In the genomic region with DNA sequence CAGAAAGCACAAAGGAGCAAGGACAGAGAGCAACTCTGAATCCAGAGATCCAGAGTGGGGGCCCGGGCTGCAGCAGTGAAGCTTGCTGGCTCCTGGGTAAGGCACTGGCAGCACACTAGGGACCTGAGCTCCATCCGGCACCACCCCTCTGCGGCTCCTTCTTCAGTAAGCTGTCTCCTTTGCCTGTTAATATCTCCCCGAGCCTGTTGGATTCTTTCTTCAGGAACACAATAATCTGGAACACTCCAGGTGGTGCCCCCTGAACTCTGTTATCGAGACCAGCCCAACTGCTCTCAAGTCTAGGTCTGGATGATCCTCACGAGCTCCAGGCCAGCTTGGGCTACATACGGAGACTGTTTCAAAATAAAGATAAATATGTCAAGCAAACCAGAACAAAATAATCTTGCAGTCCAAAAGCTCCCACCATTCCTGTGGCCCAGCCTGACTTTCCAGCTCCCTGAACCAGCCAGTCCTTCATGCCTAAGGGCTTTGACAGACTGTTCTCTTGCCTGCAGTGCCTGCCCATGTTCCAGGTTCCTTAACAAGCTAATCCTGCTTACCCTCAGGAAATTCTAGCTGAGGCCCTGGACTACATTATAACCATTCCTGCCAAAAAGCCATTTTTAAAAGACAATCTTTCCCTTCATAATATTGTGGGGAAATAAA, we compare ENCODE assay signal across 9 mouse cellular contexts. TPM values are rescaled to one million over a fixed set of nuclear protein-coding genes. Genes with fewer than 3 reads are reported as not detected.
DNase-seq lines count a peak whose midpoint lies in the region; ATAC-seq lines count a peak whose summit lies in the region.
"Had no signal": no experiment of that assay in that cellular context is flagged by ENCODE, and none has a peak within 500 bp of the region (broad histone marks: within the 10 kb centered on the region; RNA-seq: fewer than 3 reads in every experiment).

No protein-coding gene starts in this region.

- no peak for DNase-seq in kidney, adult 8-10 months
- no peak for DNase-seq in spleen, postnatal 14 days (ENCODE audit: low spot score in 2 of 2)
- DNase-seq in layer of hippocampus, postnatal 14 days (ENCODE audit: low spot score in 2 of 2), result no peak
- no peak for DNase-seq in frontal cortex, adult 2 months (ENCODE audit: extremely low spot score in 1 of 2, low spot score in 1 of 2)

- H3K27me3 ChIP-seq in kidney, embryonic 16.5 days (ENCODE audit: insufficient read depth, low read length), result no peaks in the 10 kb centered on the region
- no peaks in the 10 kb centered on the region for H3K27me3 ChIP-seq in embryonic facial prominence, embryonic 12.5 days
- no peaks in the 10 kb centered on the region for H3K27me3 ChIP-seq in heart, embryonic 13.5 days (replicated peaks)
- H3K27me3 ChIP-seq in midbrain, embryonic 16.5 days (ENCODE audit: control insufficient read depth, insufficient read depth, low read depth, low read length), result no peaks in the 10 kb centered on the region

- H3K4me2 ChIP-seq in kidney, embryonic 16.5 days (replicated peaks; ENCODE audit: low read depth, low read length), result no peak overlapping the region
- no peak overlapping the region for H3K4me2 ChIP-seq in embryonic facial prominence, embryonic 12.5 days (replicated peaks)
- H3K4me2 ChIP-seq in heart, embryonic 13.5 days, result no peak overlapping the region
- H3K4me2 ChIP-seq in midbrain, embryonic 16.5 days (ENCODE audit: low read length), result peak overlapping the region; percentile 27; the same call in 1 of the 2 replicates

- H3K9ac ChIP-seq in kidney, embryonic 16.5 days (replicated peaks; ENCODE audit: low read length), result no peak overlapping the region
- no peak overlapping the region for H3K9ac ChIP-seq in embryonic facial prominence, embryonic 12.5 days
- no peak overlapping the region; the same call in 1 of the 2 replicates for H3K9ac ChIP-seq in heart, embryonic 13.5 days
- H3K9ac ChIP-seq in midbrain, embryonic 16.5 days (ENCODE audit: low read depth, low read length), result 0 out of 2 replicates have a peak overlapping the region, but pooled peaks have one; percentile 38

- ATAC-seq in kidney, embryonic 16.5 days (ENCODE audit: low FRiP score, low TSS enrichment), result no peak
- ATAC-seq in embryonic facial prominence, embryonic 12.5 days (ENCODE audit: insufficient number of reproducible peaks, insufficient read depth, low FRiP score, low TSS enrichment), result peak; percentile 41; the same call in 1 of the 2 replicates
- ATAC-seq in heart, embryonic 13.5 days (ENCODE audit: extremely low read depth, insufficient number of reproducible peaks, low FRiP score, low TSS enrichment), result no peak
- ATAC-seq in midbrain, embryonic 16.5 days, result peak; percentile 80

- no peaks in the 10 kb centered on the region for H3K9me3 ChIP-seq in kidney, embryonic 16.5 days (ENCODE audit: low read length)
- H3K9me3 ChIP-seq in embryonic facial prominence, embryonic 12.5 days, result no peaks in the 10 kb centered on the region
- H3K9me3 ChIP-seq in heart, embryonic 13.5 days, result no peaks in the 10 kb centered on the region
- no peaks in the 10 kb centered on the region for H3K9me3 ChIP-seq in midbrain, embryonic 16.5 days (replicated peaks; ENCODE audit: control insufficient read depth, low read length, poor library complexity, severe bottlenecking)

- no peak overlapping the region for H3K4me3 ChIP-seq in kidney, embryonic 16.5 days (ENCODE audit: low read length)
- no peak overlapping the region for H3K4me3 ChIP-seq in embryonic facial prominence, embryonic 12.5 days
- H3K4me3 ChIP-seq in heart, embryonic 13.5 days, result no peak overlapping the region
- H3K4me3 ChIP-seq in midbrain, embryonic 16.5 days (ENCODE audit: low read depth, low read length), result no peak overlapping the region

- WGBS in kidney, embryonic 16.5 days, result 50% methylated on average over 7 of the region's 7 CpGs
- 40% methylated on average over 7 of the region's 7 CpGs for WGBS in embryonic facial prominence, embryonic 12.5 days
- WGBS in heart, embryonic 13.5 days, result 44% methylated on average over 7 of the region's 7 CpGs
- WGBS in midbrain, embryonic 16.5 days, result 27% methylated on average over 7 of the region's 7 CpGs

- no peaks in the 10 kb centered on the region for H3K36me3 ChIP-seq in kidney, embryonic 16.5 days (ENCODE audit: insufficient read depth, low read length)
- H3K36me3 ChIP-seq in embryonic facial prominence, embryonic 12.5 days, result no peaks in the 10 kb centered on the region
- H3K36me3 ChIP-seq in heart, embryonic 13.5 days, result no peaks in the 10 kb centered on the region
- no peaks in the 10 kb centered on the region for H3K36me3 ChIP-seq in midbrain, embryonic 16.5 days (ENCODE audit: control insufficient read depth, insufficient read depth, low read length)

- H3K27ac ChIP-seq in kidney, embryonic 16.5 days (ENCODE audit: low read length), result peak overlapping the region; percentile 7; the same call in 1 of the 2 replicates
- H3K27ac ChIP-seq in embryonic facial prominence, embryonic 12.5 days, result peak overlapping the region; percentile 80
- H3K27ac ChIP-seq in heart, embryonic 13.5 days (replicated peaks), result peak overlapping the region; percentile 53; the same call in 1 of the 2 replicates
- peak overlapping the region; percentile 77 for H3K27ac ChIP-seq in midbrain, embryonic 16.5 days (ENCODE audit: low read length)
- H3K27ac ChIP-seq: kidney, postnatal 0 days had no signal

- 0 out of 2 replicates have a peak, but pooled peaks cover 3% of the 10 kb centered on the region for H3K4me1 ChIP-seq in kidney, embryonic 16.5 days (ENCODE audit: insufficient read depth, low read length)
- peaks cover 14% of the 10 kb centered on the region for H3K4me1 ChIP-seq in embryonic facial prominence, embryonic 12.5 days
- peaks cover 22% of the 10 kb centered on the region for H3K4me1 ChIP-seq in heart, embryonic 13.5 days
- H3K4me1 ChIP-seq in midbrain, embryonic 16.5 days (ENCODE audit: control insufficient read depth, insufficient read depth, low read length), result peaks cover 10% of the 10 kb centered on the region

RNA-seq across cellular contexts. Expression of a gene that starts 28.2 kb away (rescaled TPM):
- 75.7 and 77.6 TPM in 2 replicates for polyA plus RNA-seq in kidney, embryonic 16.5 days (2015; fragmentation: Nextera tagmentation; extraction: Ambion mirVana)
- 71.3 and 76.1 TPM in 2 replicates for polyA plus RNA-seq in embryonic facial prominence, embryonic 12.5 days (2016; fragmentation: Nextera tagmentation; extraction: Ambion mirVana)
- 43.3 and 44.4 TPM in 2 replicates for polyA plus RNA-seq in heart, embryonic 13.5 days (2015; fragmentation: Nextera tagmentation; extraction: Ambion mirVana)
- polyA plus RNA-seq in midbrain, embryonic 16.5 days (2015; fragmentation: Nextera tagmentation; extraction: Ambion mirVana), result 73.2 and 77.3 TPM in 2 replicates
- total RNA-seq in layer of hippocampus, postnatal 14 days (2021), result 10 to 100 TPM; 56.2 to 59.7 TPM
- polyA plus RNA-seq in frontal cortex, adult 2 months (2012; rRNA removed), result 60.5 and 70.6 TPM in 2 replicates

Comparison
In these comparisons a context has a peak if more than half of its experiments do, and no peak if none do; other contexts are left out.
1. ATAC-seq: peak in embryonic facial prominence, embryonic 12.5 days (single experiment) and midbrain, embryonic 16.5 days (single experiment); none in kidney, embryonic 16.5 days (single experiment) and heart, embryonic 13.5 days (single experiment).
2. H3K27ac ChIP-seq: peak in every context shown above with its lines; median percentile 80 in embryonic facial prominence, embryonic 12.5 days; 77 in midbrain, embryonic 16.5 days; 53 in heart, embryonic 13.5 days; 7 in kidney, embryonic 16.5 days.